Mouse (Mus musculus): ENCODE data around the gene Itpr3.

Gene Itpr3

GRCm38 (mm10) chr17:27038335-27039050, 18.6 kb upstream of the Itpr3 start:
- in situ Hi-C loops (cut with MboI, MseI): no loop called here

GRCm38 (mm10) chr17:27039432-27040102, 17.5 kb upstream of the Itpr3 start:
- in situ Hi-C loops (cut with MboI, MseI): no loop called here

GRCm38 (mm10) chr17:27040304-27041045, 16.6 kb upstream of the Itpr3 start:
- in situ Hi-C loops (cut with MboI, MseI): no loop called here

GRCm38 (mm10) chr17:27041046-27041786, 15.9 kb upstream of the Itpr3 start:
- in situ Hi-C loops (cut with MboI, MseI): no loop called here

GRCm38 (mm10) chr17:27041787-27042055, 15.4 kb upstream of the Itpr3 start:
- in situ Hi-C loops (cut with MboI, MseI): no loop called here

- in situ Hi-C loops (cut with MboI, MseI): no loop called here
These were observed 14.3 kb upstream of the Itpr3 start for GRCm38 (mm10) chr17:27042840-27043239.

- in situ Hi-C loops (cut with MboI, MseI): loop anchor here (5.0 kb wide), 2 partner anchors 38 to 42 kb away; no protein-coding TSS in a partner anchor
These were observed 11.9 kb upstream of the Itpr3 start for GRCm38 (mm10) chr17:27045164-27045563.

- in situ Hi-C loops (cut with MboI, MseI): loop anchor here (5.0 kb wide), 2 partner anchors 39 to 41 kb away; no protein-coding TSS in a partner anchor
These were observed 9.2 kb upstream of the Itpr3 start for GRCm38 (mm10) chr17:27047762-27048444.

- in situ Hi-C loops (cut with MboI, MseI): loop anchor here (5.0 kb wide), 2 partner anchors 39 to 41 kb away; no protein-coding TSS in a partner anchor
These were observed 8.5 kb upstream of the Itpr3 start for GRCm38 (mm10) chr17:27048445-27049239.

- in situ Hi-C loops (cut with MboI, MseI): no loop called here
These were observed 6.3 kb upstream of the Itpr3 start for GRCm38 (mm10) chr17:27050853-27051252.

GRCm38 (mm10) chr17:27051514-27051913, 5.6 kb upstream of the Itpr3 start:
- in situ Hi-C loops (cut with MboI, MseI): no loop called here

GRCm38 (mm10) chr17:27056170-27056569, 934 bp upstream of the Itpr3 start:
- in situ Hi-C loops (cut with MboI, MseI): no loop called here

GRCm38 (mm10) chr17:27057517-27058055, 482 bp downstream of the Itpr3 start:
- in situ Hi-C loops (cut with MboI, MseI): no loop called here

- in situ Hi-C loops (cut with MboI, MseI): no loop called here
These were observed 3.6 kb downstream of the Itpr3 start for GRCm38 (mm10) chr17:27060698-27061097.

- in situ Hi-C loops (cut with MboI, MseI): no loop called here
These were observed 4.6 kb downstream of the Itpr3 start for GRCm38 (mm10) chr17:27061727-27062126.

- in situ Hi-C loops (cut with MboI, MseI): no loop called here
These were observed 5.6 kb downstream of the Itpr3 start for GRCm38 (mm10) chr17:27062684-27063083.

GRCm38 (mm10) chr17:27063717-27064116, 6.6 kb downstream of the Itpr3 start:
- in situ Hi-C loops (cut with MboI, MseI): no loop called here

- in situ Hi-C loops (cut with MboI, MseI): no loop called here
These were observed 7.1 kb downstream of the Itpr3 start for GRCm38 (mm10) chr17:27064195-27064594.

GRCm38 (mm10) chr17:27066065-27066464, 9.0 kb downstream of the Itpr3 start:
- in situ Hi-C loops (cut with MboI, MseI): no loop called here

- in situ Hi-C loops (cut with MboI, MseI): no loop called here
These were observed 12.0 kb downstream of the Itpr3 start for GRCm38 (mm10) chr17:27069071-27069470.

All from T-helper 2 cell (primary cell).